In the genomic region with DNA sequence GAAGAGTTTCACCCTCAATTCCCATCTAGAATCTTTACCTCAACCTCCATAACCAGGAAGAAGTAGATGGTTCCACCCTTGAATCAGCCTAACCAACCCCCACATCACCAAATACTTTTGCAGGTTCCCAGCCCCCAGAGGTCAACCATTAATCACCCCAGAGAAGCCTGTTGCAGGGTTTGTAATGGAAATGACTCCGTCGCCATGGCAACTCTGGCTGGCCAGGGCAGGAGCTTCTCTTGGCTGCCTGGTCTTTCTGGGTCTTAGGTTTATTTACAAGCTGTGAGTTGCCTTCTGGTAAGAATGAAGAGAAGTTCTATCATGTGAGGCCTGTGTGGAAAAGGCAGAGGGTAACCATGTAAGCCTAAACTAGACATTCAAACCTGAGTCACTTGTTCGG, we compare ENCODE assay signal across 9 mouse cellular contexts.
DNase-seq lines count a peak whose midpoint lies in the region; ATAC-seq lines count a peak whose summit lies in the region.
"Had no signal": no experiment of that assay in that cellular context is flagged by ENCODE, and none has a peak within 500 bp of the region (broad histone marks: within the 10 kb centered on the region; RNA-seq: fewer than 3 reads in every experiment).

No protein-coding gene starts in this region.

- no peak overlapping the region for H3K4me3 ChIP-seq in hindbrain, embryonic 12.5 days
- H3K4me3 ChIP-seq: heart, embryonic 15.5 days had no signal

- H3K9ac ChIP-seq in hindbrain, embryonic 12.5 days: no peak overlapping the region
- H3K9ac ChIP-seq: heart, embryonic 15.5 days had no signal

- no peak overlapping the region for H3K4me2 ChIP-seq in hindbrain, embryonic 12.5 days (replicated peaks)
- H3K4me2 ChIP-seq: heart, embryonic 15.5 days had no signal

- peak overlapping the region; percentile 25; the same call in 1 of the 2 replicates for H3K27ac ChIP-seq in hindbrain, embryonic 12.5 days
- H3K27ac ChIP-seq: heart, embryonic 15.5 days had no signal

- peak; percentile 32 for DNase-seq in heart, postnatal 4 days
- DNase-seq in heart, postnatal 10 days: no peak
- peak; percentile 96 for DNase-seq in adipocyte (ENCODE audit: low spot score)
- DNase-seq in mesoderm, embryonic 11.5 days (ENCODE audit: low read depth, low spot score): peak; percentile 94
- no peak for DNase-seq in spleen, postnatal 14 days (ENCODE audit: low spot score in 2 of 2)
- DNase-seq in frontal cortex, postnatal 10 days (ENCODE audit: low spot score in 2 of 2): no peak
- DNase-seq in natural killer cell, adult 2 months (ENCODE audit: low spot score in 2 of 2): no peak

- H3K27me3 ChIP-seq in hindbrain, embryonic 12.5 days: no peaks in the 10 kb centered on the region
- H3K27me3 ChIP-seq: heart, embryonic 15.5 days had no signal

- no peak for ATAC-seq in hindbrain, embryonic 12.5 days (ENCODE audit: low FRiP score)

- no peaks in the 10 kb centered on the region for H3K9me3 ChIP-seq in hindbrain, embryonic 12.5 days (replicated peaks)
- H3K9me3 ChIP-seq: heart, embryonic 15.5 days had no signal

- no peaks in the 10 kb centered on the region for H3K36me3 ChIP-seq in hindbrain, embryonic 12.5 days
- H3K36me3 ChIP-seq: heart, embryonic 15.5 days had no signal

- intact Hi-C loops in heart, postnatal 10 days (cut with DNase I): no loop called here

- peaks cover 44% of the 10 kb centered on the region for H3K4me1 ChIP-seq in hindbrain, embryonic 12.5 days

- 18% methylated on average over 3 of the region's 3 CpGs for WGBS in hindbrain, embryonic 12.5 days

Comparison
In these comparisons a context has a peak if more than half of its experiments do, and no peak if none do; other contexts are left out.
1. DNase-seq: peak in heart, postnatal 4 days (single experiment), adipocyte (single experiment) and mesoderm, embryonic 11.5 days (single experiment); none in heart, postnatal 10 days (0 of 2), spleen, postnatal 14 days (0 of 2), frontal cortex, postnatal 10 days (0 of 2) and natural killer cell, adult 2 months (0 of 2).